Mouse (Mus musculus) bone marrow macrophage, adult 2 months (primary cell): ENCODE data around the gene Washc4.
"Not testable (repeated sequence)": the region's sequence is repeated elsewhere in the genome, so short reads cannot be mapped to it uniquely, and the experiment has no call there.

Source experiments
- CTCF ChIP-seq: IDR thresholded peaks from 2 replicates; pipeline ENCODE4 v1.5.1; 2012; ENCODE audit warnings: low read depth, mild to moderate bottlenecking, low read length, moderate library complexity
- POLR2A ChIP-seq: IDR thresholded peaks from 2 replicates; pipeline ENCODE4 v1.6.1; 2012; ENCODE audit warnings: mild to moderate bottlenecking, low read depth, low read length, borderline replicate concordance

DNA sequence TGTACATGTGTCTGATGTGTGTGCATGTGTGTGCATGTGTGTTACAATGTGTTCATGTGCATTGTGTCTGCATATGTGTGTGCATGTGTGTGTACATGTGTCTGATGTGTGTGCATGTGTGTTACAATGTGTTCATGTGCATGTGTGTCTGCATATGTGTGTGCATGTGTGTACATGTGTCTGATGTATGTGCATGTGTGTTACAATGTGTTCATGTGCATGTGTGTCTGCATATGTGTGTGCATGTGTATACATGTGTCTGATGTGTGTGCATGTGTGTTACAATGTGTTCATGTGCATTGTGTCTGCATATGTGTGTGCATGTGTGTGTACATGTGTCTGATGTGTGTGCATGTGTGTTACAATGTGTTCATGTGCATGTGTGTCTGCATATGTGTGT is 19.3 kb upstream of the Washc4 start:
- TF ChIP-seq CTCF, POLR2A: not testable (repeated sequence)
